Mouse (Mus musculus) hindbrain, embryonic 16.5 days (tissue): ENCODE data around the gene Tlk2. TPM values are rescaled to one million over a fixed set of nuclear protein-coding genes. Genes with fewer than 3 reads are reported as not detected.
"Not testable (repeated sequence)": the region's sequence is repeated elsewhere in the genome, so short reads cannot be mapped to it uniquely, and the experiment has no call there.

Experiments
- ATAC-seq: fragments of 200-750 bp; cut with Nextera tagmentation; 2 replicates; pipeline ENCODE4 v1.8.0; 2017; ENCODE audit warnings: moderate TSS enrichment, moderate library complexity
- H3K27ac ChIP-seq: fragments of 300-500 bp; sonication (generic); 2 replicates; pipeline ENCODE4 v1.5.1; 2014; ENCODE audit warnings: low read depth, mild to moderate bottlenecking, control low read depth, low read length, moderate library complexity
- H3K27me3 ChIP-seq: fragments of 300-500 bp; sonication (generic); replicated peaks from 2 replicates; pipeline ENCODE4 v1.6.1; 2014; ENCODE audit warnings: low read length; ENCODE audit not compliant: control insufficient read depth, insufficient read depth
- H3K36me3 ChIP-seq: fragments of 300-500 bp; sonication (generic); 2 replicates; pipeline ENCODE4 v1.6.1; 2014; ENCODE audit warnings: mild to moderate bottlenecking, low read length, moderate library complexity, mixed read lengths; ENCODE audit not compliant: control insufficient read depth, insufficient read depth
- H3K4me1 ChIP-seq: fragments of 300-500 bp; sonication (generic); 2 replicates; pipeline ENCODE4 v1.6.1; 2014; ENCODE audit warnings: low read depth, low read length; ENCODE audit not compliant: control insufficient read depth, insufficient read depth
- H3K4me2 ChIP-seq: fragments of 300-500 bp; sonication (generic); 2 replicates; pipeline ENCODE4 v1.6.1; 2014; ENCODE audit warnings: mild to moderate bottlenecking, low read length, control low read depth, moderate library complexity
- H3K4me3 ChIP-seq: fragments of 300-500 bp; sonication (generic); 2 replicates; pipeline ENCODE4 v1.5.1; 2014; ENCODE audit warnings: mild to moderate bottlenecking, low read length, control low read depth, moderate library complexity
- H3K9ac ChIP-seq: fragments of 300-500 bp; sonication (generic); 2 replicates; pipeline ENCODE4 v1.6.1; 2014; ENCODE audit warnings: low read depth, mild to moderate bottlenecking, control low read depth, low read length, moderate library complexity
- H3K9me3 ChIP-seq: fragments of 300-500 bp; sonication (generic); 2 replicates; pipeline ENCODE4 v1.6.1; 2014; ENCODE audit warnings: mild to moderate bottlenecking, low read length, moderate library complexity; ENCODE audit not compliant: control insufficient read depth
- WGBS: fragments of 180-500 bp; shearing (Covaris S2); extraction: QIAGEN DNeasy Blood & Tissue Kit; methylation state at CpG from one replicate; pipeline ENCODE4 v1.1.7; 2014; 5-methylcytosine and 5-hydroxymethylcytosine counted together
- polyA plus RNA-seq: library from polyadenylated mRNA; unstranded; fragments of >200 nt; fragmentation: Nextera tagmentation; extraction: Ambion mirVana; gene quantifications from 2 replicates; pipeline ENCODE4 v1.2.1, GENCODE M21; 2015

Gene Tlk2
- 12.4 and 16.7 TPM in 2 replicates for polyA plus RNA-seq

- Histone ChIP-seq H3K36me3 (no peaks in the 10 kb centered on the region), H3K4me3 (no peak within 1 kb of the TSS), H3K27ac (no peak within 1 kb of the TSS), H3K4me1 (peaks cover 19% of the 10 kb centered on the region), H3K4me2 (peak within 1 kb of the TSS; percentile 95), H3K27me3 (no peaks in the 10 kb centered on the region), H3K9me3 (no peaks in the 10 kb centered on the region), H3K9ac (no peak within 1 kb of the TSS)
- ATAC-seq, result no peak
- 41% methylated on average over 2 of the region's 2 CpGs for WGBS
These were observed at the start of gene Tlk2 for GRCm38 (mm10) chr11:105178516-105178915. Gene Tlk2, plus strand, starts transcription at chr11:105178807.

- ATAC-seq, result no peak
- H3K9me3 ChIP-seq, result no peaks in the 10 kb centered on the region
- no peak overlapping the region for H3K9ac ChIP-seq
These were observed 42.9 kb upstream of the Tlk2 start for GRCm38 (mm10) chr11:105135692-105136091.

DNA sequence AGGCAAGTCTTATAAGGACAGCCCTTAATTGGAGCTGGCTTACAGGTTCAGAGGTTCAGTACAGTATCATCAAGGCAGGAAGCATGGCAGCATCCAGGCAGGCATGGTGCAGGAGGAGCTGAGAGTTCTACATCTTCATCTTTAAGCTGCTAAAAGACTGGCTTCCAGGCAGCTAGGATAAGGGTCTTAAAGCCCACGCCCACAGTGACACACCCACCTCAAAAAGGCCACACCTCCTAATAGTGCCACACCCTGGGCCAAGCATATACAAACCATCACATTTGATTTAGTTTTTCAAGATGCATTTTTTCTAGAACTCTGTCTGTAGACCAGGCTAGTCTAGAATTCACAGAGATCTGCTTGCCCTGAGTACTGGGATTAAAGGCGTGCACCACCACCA lies 41.4 kb upstream of the Tlk2 start:
- not testable (repeated sequence) for H3K9me3 ChIP-seq, H3K27ac ChIP-seq, H3K4me3 ChIP-seq, H3K9ac ChIP-seq, H3K27me3 ChIP-seq, H3K4me1 ChIP-seq, ATAC-seq, H3K4me2 ChIP-seq
- WGBS, result 93% methylated on average over 2 of the region's 2 CpGs
- peaks cover 58% of the 10 kb centered on the region for H3K36me3 ChIP-seq

More at GRCm38 (mm10) chr11:105135692-105136091, 42.9 kb upstream of the Tlk2 start:
- 95% methylated on average over 7 of the region's 7 CpGs for WGBS
- H3K4me3 ChIP-seq, result no peak overlapping the region
- H3K4me1 ChIP-seq, result no peaks in the 10 kb centered on the region
- no peaks in the 10 kb centered on the region for H3K27me3 ChIP-seq
- no peak overlapping the region for H3K4me2 ChIP-seq
- H3K36me3 ChIP-seq, result peaks cover 62% of the 10 kb centered on the region
- no peak overlapping the region for H3K27ac ChIP-seq

GRCm38 (mm10) chr11:105140512-105140911 lies 38.1 kb upstream of the Tlk2 start:
- H3K4me3 ChIP-seq, result not testable (repeated sequence)
- H3K36me3 ChIP-seq, result peaks cover 35% of the 10 kb centered on the region

DNA sequence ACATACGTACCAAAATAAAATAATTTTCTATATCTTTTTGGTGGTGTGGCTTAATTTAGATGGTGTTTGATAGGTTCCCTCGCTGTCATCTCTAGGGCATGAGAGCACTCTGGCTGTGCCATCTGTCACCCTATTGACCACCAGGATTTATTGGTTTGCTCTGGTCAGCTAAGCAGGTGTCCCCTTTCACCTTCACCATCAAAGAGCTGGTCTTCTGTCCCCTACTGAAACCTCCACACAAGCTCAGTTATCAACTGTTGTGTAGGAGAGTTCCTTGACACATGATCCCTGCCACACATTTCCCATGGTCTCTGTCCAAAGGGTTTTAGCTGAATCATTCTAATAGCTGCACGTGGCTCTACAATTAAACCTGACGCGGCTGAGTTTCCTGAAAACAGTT lies 37.5 kb upstream of the Tlk2 start:
- Histone ChIP-seq H3K4me2 (no peak overlapping the region), H3K9ac (no peak overlapping the region), H3K36me3 (peaks cover 29% of the 10 kb centered on the region), H3K27ac (no peak overlapping the region), H3K4me3 (no peak overlapping the region), H3K27me3 (no peaks in the 10 kb centered on the region), H3K4me1 (no peaks in the 10 kb centered on the region), H3K9me3 (no peaks in the 10 kb centered on the region)
- WGBS, result 91% methylated on average over 5 of the region's 5 CpGs
- ATAC-seq, result no peak

More at GRCm38 (mm10) chr11:105140512-105140911, 38.1 kb upstream of the Tlk2 start:
- not testable (repeated sequence) for H3K4me1 ChIP-seq, H3K27ac ChIP-seq, H3K9ac ChIP-seq, H3K27me3 ChIP-seq, H3K9me3 ChIP-seq, H3K4me2 ChIP-seq, ATAC-seq
- 96% methylated on average over 7 of the region's 8 CpGs for WGBS

- Histone ChIP-seq H3K9me3 (no peaks in the 10 kb centered on the region), H3K27me3 (no peaks in the 10 kb centered on the region), H3K27ac (no peak overlapping the region), H3K4me1 (no peaks in the 10 kb centered on the region), H3K36me3 (peaks cover 13% of the 10 kb centered on the region; the same call in 1 of the 2 replicates), H3K4me3 (no peak overlapping the region), H3K9ac (no peak overlapping the region), H3K4me2 (no peak overlapping the region)
- no peak for ATAC-seq
These were observed 35.0 kb upstream of the Tlk2 start for GRCm38 (mm10) chr11:105143564-105143963.

DNA sequence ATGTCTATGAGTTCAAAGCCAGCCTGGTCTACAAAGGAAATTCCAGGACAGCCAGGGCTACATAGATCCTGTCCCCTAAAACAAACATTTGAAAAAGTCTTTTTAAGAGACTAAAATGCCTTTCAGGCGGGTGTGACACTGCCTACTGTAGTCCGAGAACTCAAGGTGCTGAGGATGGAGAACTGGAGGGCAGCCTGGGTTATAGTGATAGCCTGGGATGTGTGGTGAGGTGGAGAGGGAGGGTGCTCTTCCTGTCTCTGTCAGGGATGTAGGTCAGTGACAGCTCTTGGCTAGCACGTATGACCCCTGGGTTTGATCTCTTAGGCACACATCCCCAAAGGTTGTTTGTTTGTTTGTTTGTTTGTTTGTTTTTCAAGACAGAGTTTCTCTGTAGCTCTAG lies 34.5 kb upstream of the Tlk2 start:
- 82% methylated on average over 3 of the region's 3 CpGs for WGBS

DNA sequence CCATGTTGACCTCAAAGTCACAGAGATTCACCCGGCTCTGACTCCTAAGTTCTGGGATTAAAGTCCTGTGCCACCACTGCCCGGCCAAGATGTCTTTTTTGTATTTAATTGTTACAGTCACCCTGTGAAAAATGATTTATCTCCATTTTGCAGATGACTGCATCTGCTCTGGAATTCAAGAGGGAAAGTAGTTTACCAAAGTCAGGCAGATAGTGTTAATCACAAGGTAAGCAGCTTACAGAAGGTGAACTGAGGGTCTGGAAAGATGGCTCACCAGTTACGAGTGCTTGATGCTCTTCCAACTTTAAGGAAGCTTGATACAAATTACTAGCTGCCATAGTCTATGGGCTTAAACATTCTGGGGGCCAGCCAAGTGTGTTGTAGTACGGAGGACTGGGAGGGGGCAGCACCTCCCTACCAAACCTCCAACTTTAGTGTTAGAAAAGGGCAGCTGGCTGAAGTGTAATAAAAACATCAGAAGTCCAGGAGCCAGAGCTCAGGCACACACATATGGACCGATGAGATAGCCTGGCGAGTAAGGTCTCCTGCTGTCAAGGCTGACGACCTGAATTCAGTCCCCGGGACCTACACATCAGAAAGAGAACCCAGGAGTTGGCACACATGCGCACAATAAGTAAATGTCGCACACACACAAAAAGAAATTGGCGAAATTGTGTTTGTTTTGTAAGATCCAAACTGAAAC lies 33.9 kb upstream of the Tlk2 start:
- 87% methylated on average over 11 of the region's 11 CpGs for WGBS
- no peak overlapping the region for H3K27ac ChIP-seq
- H3K4me3 ChIP-seq, result no peak overlapping the region
- H3K9me3 ChIP-seq, result no peaks in the 10 kb centered on the region
- peaks cover 5% of the 10 kb centered on the region; the same call in 1 of the 2 replicates for H3K36me3 ChIP-seq
- ATAC-seq, result no peak
- no peaks in the 10 kb centered on the region for H3K4me1 ChIP-seq
- no peaks in the 10 kb centered on the region for H3K27me3 ChIP-seq
- H3K9ac ChIP-seq, result no peak overlapping the region
- H3K4me2 ChIP-seq, result no peak overlapping the region

More for the DNA sequence above, 34.5 kb upstream of the Tlk2 start:
- no peaks in the 10 kb centered on the region for H3K9me3 ChIP-seq
- H3K4me1 ChIP-seq, result no peaks in the 10 kb centered on the region
- no peaks in the 10 kb centered on the region for H3K27me3 ChIP-seq
- ATAC-seq, result no peak
- H3K4me2 ChIP-seq, result no peak overlapping the region
- H3K4me3 ChIP-seq, result no peak overlapping the region
- peaks cover 10% of the 10 kb centered on the region; the same call in 1 of the 2 replicates for H3K36me3 ChIP-seq
- no peak overlapping the region for H3K9ac ChIP-seq
- H3K27ac ChIP-seq, result no peak overlapping the region

- no peak overlapping the region for H3K27ac ChIP-seq
- 87% methylated on average over 10 of the region's 10 CpGs for WGBS
- H3K4me3 ChIP-seq, result no peak overlapping the region
- H3K4me1 ChIP-seq, result no peaks in the 10 kb centered on the region
- H3K36me3 ChIP-seq, result no peaks in the 10 kb centered on the region
- no peaks in the 10 kb centered on the region for H3K27me3 ChIP-seq
- H3K9ac ChIP-seq, result no peak overlapping the region
- H3K4me2 ChIP-seq, result no peak overlapping the region
- no peak for ATAC-seq
- H3K9me3 ChIP-seq, result no peaks in the 10 kb centered on the region
These were observed 33.4 kb upstream of the Tlk2 start for GRCm38 (mm10) chr11:105145211-105145610.
